Mouse (Mus musculus): ENCODE results near the gene Olfr1265.

The Olfr1265 gene

DNA sequence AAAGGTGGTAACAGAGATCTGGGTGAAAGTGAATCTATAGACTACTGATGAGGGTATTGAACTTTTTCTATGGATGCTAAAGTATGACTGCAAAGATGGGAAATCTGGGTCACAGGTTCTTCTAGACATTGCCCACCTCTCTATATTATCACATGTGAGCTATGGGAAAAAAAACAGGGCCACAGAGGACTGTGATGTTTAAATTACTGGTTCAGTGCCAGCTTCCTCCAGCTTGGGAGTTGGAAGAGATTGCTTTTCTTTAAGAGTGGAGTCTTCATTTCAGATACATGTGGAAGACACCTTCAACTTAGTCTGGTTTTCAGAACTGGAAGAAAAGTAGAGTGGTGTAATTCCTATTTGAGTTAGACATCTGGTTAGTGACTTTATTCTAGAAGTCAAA is at the start of gene Olfr1265:
TSS of gene Olfr1265 (plus strand) at position 301 of the 400 bp plus-strand sequence.
- no peak for DNase-seq (ENCODE audit: low read depth, low spot score)

DNA sequence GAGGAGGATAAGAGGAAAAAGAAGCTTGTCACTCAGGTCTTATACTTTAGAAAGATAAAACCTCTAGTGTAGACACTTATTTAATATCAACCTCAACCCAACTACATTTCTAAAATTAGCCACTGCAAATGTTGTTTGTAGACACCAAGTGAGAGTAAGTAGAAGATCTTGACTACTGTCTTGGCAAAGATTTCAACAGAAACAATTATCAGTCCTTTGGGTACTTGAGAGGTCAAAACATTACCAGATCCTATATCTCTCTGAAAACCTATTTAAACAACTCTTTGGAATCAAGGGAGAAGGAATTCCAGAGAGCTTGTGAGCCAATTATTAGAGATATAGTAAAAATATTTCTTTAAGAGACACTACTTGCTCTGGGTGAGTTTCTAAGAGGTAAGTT is 44.2 kb upstream of the Olfr1265 start, which contains the start of gene Olfr1261:
TSS of gene Olfr1261 (plus strand) at position 301 of the 400 bp plus-strand sequence.
- DNase-seq (ENCODE audit: low read depth, low spot score), result no peak

DNA sequence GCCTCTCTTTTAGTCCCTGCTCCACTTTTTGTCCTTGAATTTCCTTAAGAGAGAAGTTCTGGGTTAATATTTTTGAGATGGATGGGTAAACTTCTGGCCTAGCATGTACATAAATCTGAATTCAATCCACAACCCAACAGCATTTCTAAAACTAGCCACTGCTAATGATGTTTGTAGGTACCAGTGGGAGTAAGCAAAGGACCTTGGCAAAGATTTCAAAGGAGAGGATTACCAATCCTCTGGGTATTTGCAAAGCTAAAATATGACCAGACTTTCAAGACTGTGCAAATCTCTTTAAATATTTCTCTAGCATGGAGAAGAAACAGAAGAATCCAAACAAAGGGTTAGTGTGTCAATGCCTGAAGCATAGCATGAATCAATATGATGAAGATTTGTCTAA is 35.3 kb upstream of the Olfr1265 start, which contains the start of gene Olfr1262:
TSS of gene Olfr1262 (plus strand) at position 301 of the 400 bp plus-strand sequence.
- no peak for DNase-seq (ENCODE audit: low read depth, low spot score)

DNA sequence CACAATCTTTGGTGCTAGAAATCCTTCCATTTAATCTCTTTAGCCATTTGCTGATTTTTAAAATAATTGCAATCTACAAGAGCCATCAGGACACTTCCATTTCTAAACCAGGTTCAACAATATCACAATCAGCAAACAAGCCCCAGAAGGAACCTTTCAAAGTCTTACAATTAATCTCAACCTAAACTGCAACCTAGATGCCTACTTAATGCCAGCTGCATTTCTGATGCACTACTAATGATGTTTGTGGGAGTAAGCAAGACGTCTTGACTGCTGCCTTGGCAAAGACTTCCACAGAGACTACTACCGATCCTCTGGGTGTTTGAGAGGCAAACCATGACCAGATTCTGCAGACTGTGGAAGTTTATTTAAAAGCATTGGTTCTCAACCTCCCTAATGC is 23.3 kb upstream of the Olfr1265 start, which contains the start of gene Olfr1263:
TSS of gene Olfr1263 (plus strand) at position 301 of the 400 bp plus-strand sequence.
- DNase-seq (ENCODE audit: low read depth, low spot score), result no peak

DNA sequence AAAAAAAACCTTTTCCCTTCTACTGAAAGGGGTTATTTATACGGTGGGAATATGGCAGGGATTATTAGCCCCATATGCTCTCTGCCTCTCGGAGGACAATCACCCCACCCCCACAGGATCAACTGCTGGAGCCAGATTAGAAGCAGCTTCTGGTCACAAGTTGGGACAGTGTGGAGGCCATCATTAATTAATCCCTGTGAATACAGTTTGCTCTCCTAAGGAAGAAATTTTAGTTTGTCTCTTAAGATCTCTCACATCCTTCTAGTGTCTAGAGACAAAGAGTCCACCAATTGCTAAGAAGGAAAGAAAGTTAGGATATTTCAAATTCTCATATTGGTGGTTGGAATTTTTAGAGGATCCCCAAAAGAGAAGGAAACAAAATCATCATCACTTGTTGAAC is 9.7 kb upstream of the Olfr1265 start, which contains the start of gene Olfr1264:
TSS of gene Olfr1264 (minus strand) at position 101 of the 400 bp plus-strand sequence.
- no peak for DNase-seq (ENCODE audit: low read depth, low spot score)

DNA sequence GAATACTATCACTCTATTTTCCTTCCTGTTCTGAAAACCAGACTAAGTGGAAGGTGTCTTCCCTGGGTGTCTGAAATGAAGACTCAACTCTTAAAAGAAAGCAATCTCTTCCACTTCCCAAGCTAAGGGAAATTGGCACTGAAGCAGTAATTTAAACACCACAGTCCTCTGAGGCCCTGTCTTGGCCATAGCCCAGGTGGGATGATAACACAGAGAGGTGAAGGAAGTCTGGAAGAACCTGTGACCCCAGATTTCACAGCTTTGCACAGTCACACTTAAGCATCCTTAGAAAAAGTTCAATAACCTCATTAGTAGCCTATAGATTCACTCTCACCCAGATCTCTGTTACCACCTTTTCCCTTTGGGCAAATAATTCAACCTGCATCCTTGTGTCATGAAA is 28.4 kb downstream of the Olfr1265 start, which contains the start of gene Olfr140:
TSS of gene Olfr140 (minus strand) at position 101 of the 400 bp plus-strand sequence.
- DNase-seq (ENCODE audit: low read depth, low spot score), result no peak

DNA sequence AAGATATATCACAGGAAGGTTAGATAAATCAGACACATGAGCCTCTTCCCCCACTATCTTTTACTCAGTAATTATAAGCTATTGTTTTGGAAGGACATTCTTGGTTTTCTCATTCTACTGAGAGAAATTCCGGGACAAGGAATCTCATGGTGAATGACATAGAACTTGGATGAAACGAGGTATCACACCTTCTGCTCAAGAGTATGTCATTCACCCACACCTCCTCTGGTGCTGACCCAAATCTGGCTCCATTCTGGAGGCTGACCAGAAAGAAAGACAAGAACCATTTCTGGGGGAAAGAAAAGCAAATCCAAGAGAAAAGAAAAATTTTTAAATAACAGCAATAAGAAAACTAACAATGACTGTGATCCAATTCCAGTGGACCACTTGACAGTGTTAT is 34.9 kb downstream of the Olfr1265 start:
- DNase-seq (ENCODE audit: low read depth, low spot score), result no peak

All from ES-CJ7 (cell line).